Mouse (Mus musculus) megakaryocyte, embryonic 14.5 days (primary cell): ENCODE data around the gene Gm19668.

Source experiments
- FLI1 ChIP-seq: IDR thresholded peaks from 2 replicates; pipeline ENCODE4 v1.6.1; 2012; ENCODE audit warnings: low read length, inconsistent platforms, mixed read lengths
- GATA1 ChIP-seq: IDR thresholded peaks from 3 replicates; pipeline ENCODE4 v1.6.1; 2012; ENCODE audit warnings: mixed read lengths, low read length, inconsistent platforms, borderline replicate concordance

GRCm38 (mm10) chr10:77819203-77819602, 20.3 kb upstream of the Gm19668 start:
- TF ChIP-seq GATA1 (no peak), FLI1 (no peak)
